ENCODE assay signal across 9 mouse cellular contexts in genomic region chr19:57364942-57365673, GRCm38 (mm10). TPM values are rescaled to one million over a fixed set of nuclear protein-coding genes. Genes with fewer than 3 reads are reported as not detected.
DNase-seq lines count a peak whose midpoint lies in the region; ATAC-seq lines count a peak whose summit lies in the region.
"Had no signal": no experiment of that assay in that cellular context is flagged by ENCODE, and none has a peak within 500 bp of the region (broad histone marks: within the 10 kb centered on the region; RNA-seq: fewer than 3 reads in every experiment).

No protein-coding gene starts in this region.

- WGBS in hindbrain, embryonic 15.5 days = 61% methylated on average over 11 of the region's 11 CpGs
- WGBS in hindbrain, embryonic 14.5 days = 61% methylated on average over 10 of the region's 11 CpGs
- WGBS in embryonic facial prominence, embryonic 14.5 days = 44% methylated on average over 11 of the region's 11 CpGs
- WGBS in liver, embryonic 16.5 days (ENCODE audit: insufficient replicate concordance) = 10% methylated on average over 11 of the region's 11 CpGs

- H3K4me1 ChIP-seq in hindbrain, embryonic 15.5 days (replicated peaks) = peaks cover 59% of the 10 kb centered on the region
- H3K4me1 ChIP-seq in hindbrain, embryonic 14.5 days (replicated peaks; ENCODE audit: control insufficient read depth, insufficient read depth, low read length) = peaks cover 52% of the 10 kb centered on the region
- H3K4me1 ChIP-seq in embryonic facial prominence, embryonic 14.5 days (ENCODE audit: control insufficient read depth, insufficient read depth, low read length) = peaks cover 45% of the 10 kb centered on the region
- H3K4me1 ChIP-seq in liver, embryonic 16.5 days (ENCODE audit: control insufficient read depth, low read depth, low read length) = peaks cover 57% of the 10 kb centered on the region

- H3K9me3 ChIP-seq in hindbrain, embryonic 15.5 days = no peaks in the 10 kb centered on the region
- no peaks in the 10 kb centered on the region for H3K9me3 ChIP-seq in hindbrain, embryonic 14.5 days (ENCODE audit: control insufficient read depth, low read length)
- H3K9me3 ChIP-seq in embryonic facial prominence, embryonic 14.5 days (ENCODE audit: control insufficient read depth, low read length) = no peaks in the 10 kb centered on the region
- H3K9me3 ChIP-seq in liver, embryonic 16.5 days (replicated peaks; ENCODE audit: control insufficient read depth, low read length) = no peaks in the 10 kb centered on the region
- H3K9me3 ChIP-seq: G1E had no signal

- no peaks in the 10 kb centered on the region for H3K36me3 ChIP-seq in hindbrain, embryonic 15.5 days
- H3K36me3 ChIP-seq in hindbrain, embryonic 14.5 days (replicated peaks; ENCODE audit: control insufficient read depth, insufficient read depth) = peaks cover 16% of the 10 kb centered on the region
- peaks cover 22% of the 10 kb centered on the region for H3K36me3 ChIP-seq in embryonic facial prominence, embryonic 14.5 days (ENCODE audit: control insufficient read depth, insufficient read depth, low read length)
- H3K36me3 ChIP-seq in liver, embryonic 16.5 days (ENCODE audit: control insufficient read depth, insufficient read depth) = peaks cover 3% of the 10 kb centered on the region; the same call in 1 of the 2 replicates

- no peaks in the 10 kb centered on the region for H3K27me3 ChIP-seq in hindbrain, embryonic 15.5 days
- no peaks in the 10 kb centered on the region for H3K27me3 ChIP-seq in hindbrain, embryonic 14.5 days (ENCODE audit: control insufficient read depth, insufficient read depth, low read length)
- no peaks in the 10 kb centered on the region for H3K27me3 ChIP-seq in embryonic facial prominence, embryonic 14.5 days (replicated peaks; ENCODE audit: control insufficient read depth, insufficient read depth, low read length)
- no peaks in the 10 kb centered on the region for H3K27me3 ChIP-seq in liver, embryonic 16.5 days (ENCODE audit: control insufficient read depth, insufficient read depth, low read depth, low read length)

- no peak overlapping the region for H3K9ac ChIP-seq in hindbrain, embryonic 15.5 days
- H3K9ac ChIP-seq in hindbrain, embryonic 14.5 days = no peak overlapping the region
- no peak overlapping the region for H3K9ac ChIP-seq in embryonic facial prominence, embryonic 14.5 days (ENCODE audit: low read depth, low read length)
- H3K9ac ChIP-seq in liver, embryonic 16.5 days (ENCODE audit: low read depth, low read length) = peak overlapping the region; percentile 28; the same call in 1 of the 2 replicates

- intact Hi-C loops in heart, postnatal 36 days (cut with DNase I) = loop anchor here (5.0 kb wide), 1 partner anchor 247 kb away; the partner anchor contains the start of gene Atrnl1

- H3K4me3 ChIP-seq in hindbrain, embryonic 15.5 days = no peak overlapping the region
- no peak overlapping the region for H3K4me3 ChIP-seq in hindbrain, embryonic 14.5 days (replicated peaks; ENCODE audit: low read length)
- no peak overlapping the region for H3K4me3 ChIP-seq in embryonic facial prominence, embryonic 14.5 days (ENCODE audit: low read depth, low read length)
- no peak overlapping the region for H3K4me3 ChIP-seq in liver, embryonic 16.5 days (ENCODE audit: low read depth, low read length)

- no peak for ATAC-seq in hindbrain, embryonic 15.5 days (ENCODE audit: low FRiP score, low read depth)
- ATAC-seq in hindbrain, embryonic 14.5 days (ENCODE audit: low FRiP score) = no peak
- no peak for ATAC-seq in embryonic facial prominence, embryonic 14.5 days (ENCODE audit: low read depth)
- no peak for ATAC-seq in liver, embryonic 16.5 days (ENCODE audit: low read depth)

- no peak overlapping the region for H3K4me2 ChIP-seq in hindbrain, embryonic 15.5 days
- no peak overlapping the region for H3K4me2 ChIP-seq in hindbrain, embryonic 14.5 days (replicated peaks)
- H3K4me2 ChIP-seq in embryonic facial prominence, embryonic 14.5 days (ENCODE audit: low read depth, low read length) = peak overlapping the region; percentile 12; the same call in 1 of the 2 replicates
- peak overlapping the region; percentile 47 for H3K4me2 ChIP-seq in liver, embryonic 16.5 days (ENCODE audit: low read depth, low read length)

- no peak for DNase-seq in hindbrain, embryonic 14.5 days (ENCODE audit: low spot score)
- no peak for DNase-seq in embryonic facial prominence, embryonic 14.5 days (ENCODE audit: low spot score)
- DNase-seq in heart, postnatal 36 days = peak; percentile 55 to 59
- DNase-seq in layer of hippocampus, postnatal 25 days (ENCODE audit: extremely low spot score in 1 of 2, low spot score in 1 of 2) = no peak
- no peak for DNase-seq in layer of hippocampus, adult 8-10 months (ENCODE audit: low spot score in 2 of 2)
- DNase-seq in thymus, postnatal 0 days (ENCODE audit: low spot score) = no peak

- H3K27ac ChIP-seq in hindbrain, embryonic 15.5 days (replicated peaks) = peak overlapping the region; percentile 34; the same call in 1 of the 2 replicates
- H3K27ac ChIP-seq in hindbrain, embryonic 14.5 days = no peak overlapping the region
- H3K27ac ChIP-seq in embryonic facial prominence, embryonic 14.5 days (replicated peaks; ENCODE audit: low read depth, low read length) = peak overlapping the region; percentile 4; the same call in 1 of the 2 replicates
- H3K27ac ChIP-seq in liver, embryonic 16.5 days (ENCODE audit: low read length) = peak overlapping the region; percentile 83

RNA-seq across cellular contexts. Expression of gene Fam160b1, which starts 4.6 kb away (rescaled TPM):
- 12.1 and 12.7 TPM in 2 replicates for polyA plus RNA-seq in hindbrain, embryonic 15.5 days (2015; fragmentation: Nextera tagmentation; extraction: Ambion mirVana)
- 17.4 and 18.5 TPM in 2 replicates for polyA plus RNA-seq in hindbrain, embryonic 14.5 days (2014; fragmentation: Nextera tagmentation; extraction: Ambion mirVana)
- polyA plus RNA-seq in embryonic facial prominence, embryonic 14.5 days (2014; fragmentation: Nextera tagmentation; extraction: Ambion mirVana) = 18.4 and 20.0 TPM in 2 replicates
- 10 to 100 TPM; 11.5 to 11.6 TPM for total RNA-seq in heart, postnatal 36 days (2021)
- polyA plus RNA-seq in liver, embryonic 16.5 days (2015; fragmentation: Nextera tagmentation; extraction: Ambion mirVana) = 5.6 and 7.2 TPM in 2 replicates
- total RNA-seq in layer of hippocampus, postnatal 25 days (2021) = 10 to 100 TPM; 21.1 to 21.7 TPM
- 10 to 100 TPM; 19.1 to 24.8 (median 21.2) TPM for total RNA-seq in layer of hippocampus, adult 8-10 months (2022)
- polyA plus RNA-seq in thymus, postnatal 0 days (2015; fragmentation: Nextera tagmentation; extraction: Ambion mirVana) = 14.3 and 17.0 TPM in 2 replicates

RNA-seq across cellular contexts. Expression of gene Ablim1, which starts 50.4 kb away (rescaled TPM):
- 56.9 and 63.2 TPM in 2 replicates for polyA plus RNA-seq in hindbrain, embryonic 15.5 days (2015; fragmentation: Nextera tagmentation; extraction: Ambion mirVana)
- 56.6 and 61.8 TPM in 2 replicates for polyA plus RNA-seq in hindbrain, embryonic 14.5 days (2014; fragmentation: Nextera tagmentation; extraction: Ambion mirVana)
- 48.5 and 49.3 TPM in 2 replicates for polyA plus RNA-seq in embryonic facial prominence, embryonic 14.5 days (2014; fragmentation: Nextera tagmentation; extraction: Ambion mirVana)
- total RNA-seq in heart, postnatal 36 days (2021) = 100 to 1,000 TPM; 423 to 468 TPM
- 9.0 and 12.4 TPM in 2 replicates for polyA plus RNA-seq in liver, embryonic 16.5 days (2015; fragmentation: Nextera tagmentation; extraction: Ambion mirVana)
- 10 to 100 TPM; 66.9 to 79.0 TPM for total RNA-seq in layer of hippocampus, postnatal 25 days (2021)
- 10 to 100 TPM; 80.6 to 97.1 (median 86.4) TPM for total RNA-seq in layer of hippocampus, adult 8-10 months (2022)
- polyA plus RNA-seq in thymus, postnatal 0 days (2015; fragmentation: Nextera tagmentation; extraction: Ambion mirVana) = 148 and 166 TPM in 2 replicates

Comparison
In these comparisons a context has a peak if more than half of its experiments do, and no peak if none do; other contexts are left out.
1. H3K4me2 ChIP-seq: peak in embryonic facial prominence, embryonic 14.5 days (single experiment) and liver, embryonic 16.5 days (single experiment); none in hindbrain, embryonic 15.5 days (single experiment) and hindbrain, embryonic 14.5 days (single experiment).
2. DNase-seq: peak in heart, postnatal 36 days (2 of 2); none in hindbrain, embryonic 14.5 days (single experiment), embryonic facial prominence, embryonic 14.5 days (single experiment), layer of hippocampus, postnatal 25 days (0 of 2), layer of hippocampus, adult 8-10 months (0 of 2) and thymus, postnatal 0 days (single experiment).